Mouse (Mus musculus) forebrain, embryonic 11.5 days (tissue): ENCODE measurements at regions not wholly inside any gene's neighbourhood (a gene's known extent, or its start where the extent isn't known, plus 50 kb on each side); places are given as distances from the start of the nearest gene placed in this dataset.

Experiments used
- ATAC-seq: fragments of 200-750 bp; cut with Nextera tagmentation; replicated peaks from 2 replicates; pipeline ENCODE4 v1.8.0; 2017; ENCODE audit warnings: moderate TSS enrichment; ENCODE audit not compliant: low FRiP score
- DNase-seq: peaks from one replicate; pipeline ENCODE4 v3.0.0-alpha.2; 2017; ENCODE audit warnings: low spot score
- H3K27ac ChIP-seq: fragments of 300-500 bp; sonication (generic); 2 replicates; pipeline ENCODE4 v1.5.1; 2014; ENCODE audit warnings: low read depth, low read length
- H3K27me3 ChIP-seq: fragments of 300-500 bp; sonication (generic); 2 replicates; pipeline ENCODE4 v1.6.1; 2014; ENCODE audit warnings: mild to moderate bottlenecking, low read length, mixed read lengths; ENCODE audit not compliant: control insufficient read depth, insufficient read depth
- H3K36me3 ChIP-seq: fragments of 300-500 bp; sonication (generic); 2 replicates; pipeline ENCODE4 v1.6.1; 2014; ENCODE audit warnings: mild to moderate bottlenecking, low read length, moderate library complexity, mixed read lengths; ENCODE audit not compliant: control insufficient read depth, insufficient read depth
- H3K4me1 ChIP-seq: fragments of 300-500 bp; sonication (generic); replicated peaks from 2 replicates; pipeline ENCODE4 v1.6.1; 2014; ENCODE audit warnings: low read length, mixed read lengths; ENCODE audit not compliant: control insufficient read depth, insufficient read depth
- H3K4me2 ChIP-seq: fragments of 300-500 bp; sonication (generic); 2 replicates; pipeline ENCODE4 v1.6.1; 2014; ENCODE audit warnings: low read depth, mild to moderate bottlenecking, low read length, moderate library complexity, mixed read lengths; ENCODE audit not compliant: severe bottlenecking
- H3K4me3 ChIP-seq: fragments of 300-500 bp; sonication (generic); 2 replicates; pipeline ENCODE4 v1.5.1; 2014; ENCODE audit warnings: low read depth, low read length
- H3K9ac ChIP-seq: fragments of 300-500 bp; sonication (generic); 2 replicates; pipeline ENCODE4 v1.6.1; 2014; ENCODE audit warnings: low read length
- H3K9me3 ChIP-seq: fragments of 300-500 bp; sonication (generic); 2 replicates; pipeline ENCODE4 v1.6.1; 2016; ENCODE audit warnings: low read length, mixed read lengths; ENCODE audit not compliant: control insufficient read depth
- WGBS: fragments of 180-500 bp; shearing (Covaris S2); extraction: QIAGEN DNeasy Blood & Tissue Kit; methylation state at CpG from one replicate; pipeline ENCODE4 v1.1.7; 2014; 5-methylcytosine and 5-hydroxymethylcytosine counted together

DNA sequence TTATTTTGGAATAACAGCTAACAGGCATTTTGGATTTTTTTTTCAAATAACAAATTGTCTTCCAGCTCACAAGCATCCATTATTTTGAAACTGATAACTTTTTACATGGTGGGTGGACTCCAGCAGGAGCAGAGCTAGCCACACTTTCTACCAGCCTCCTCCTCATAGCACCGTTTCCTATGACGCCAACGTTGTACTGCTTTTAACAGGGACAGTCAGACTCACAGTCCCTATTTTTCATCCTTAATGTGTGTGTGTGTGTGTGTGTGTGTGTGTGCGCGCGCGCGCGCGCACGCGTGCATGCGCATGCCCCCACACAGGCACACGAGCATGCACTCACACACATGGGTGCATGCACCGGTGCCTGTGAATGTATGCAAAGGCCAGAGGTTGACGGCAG, 70.5 kb upstream of the S1pr3 start:
- H3K9ac ChIP-seq, result no peak overlapping the region
- no peaks in the 10 kb centered on the region for H3K9me3 ChIP-seq
- 98% methylated on average over 16 of the region's 16 CpGs for WGBS
- no peak for DNase-seq
- H3K36me3 ChIP-seq, result no peaks in the 10 kb centered on the region
- no peak overlapping the region for H3K27ac ChIP-seq
- no peaks in the 10 kb centered on the region for H3K4me1 ChIP-seq
- ATAC-seq, result no peak
- H3K4me3 ChIP-seq, result no peak overlapping the region
- no peaks in the 10 kb centered on the region for H3K27me3 ChIP-seq
- H3K4me2 ChIP-seq, result no peak overlapping the region

DNA sequence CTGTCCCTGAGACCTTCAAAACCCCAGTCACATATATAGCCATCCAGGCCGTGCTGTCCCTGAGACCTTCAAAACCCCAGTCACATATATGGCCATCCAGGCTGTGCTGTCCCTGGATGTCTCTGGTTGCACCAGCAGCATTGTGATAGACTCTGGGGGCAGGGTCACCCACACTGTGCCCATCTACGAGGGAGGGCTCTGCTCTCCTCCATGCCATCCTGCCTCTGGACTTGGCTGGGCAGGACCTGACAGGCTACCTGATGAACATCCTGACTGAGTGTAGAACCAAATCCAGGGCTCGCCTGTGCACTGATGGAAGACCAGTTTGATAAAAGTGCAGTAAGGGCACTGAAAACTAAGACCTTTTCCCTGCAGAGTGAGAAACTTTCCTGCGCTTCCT, 63.1 kb upstream of the S1pr3 start:
- DNase-seq (no peak), ATAC-seq (0 out of 2 replicates have a peak, but pooled peaks have one; percentile 36)
- Histone ChIP-seq H3K27ac (peak overlapping the region; percentile 73), H3K27me3 (no peaks in the 10 kb centered on the region), H3K36me3 (no peaks in the 10 kb centered on the region), H3K9me3 (no peaks in the 10 kb centered on the region), H3K4me1 (peaks cover 11% of the 10 kb centered on the region), H3K4me3 (no peak overlapping the region), H3K9ac (no peak overlapping the region), H3K4me2 (no peak overlapping the region; the same call in 1 of the 2 replicates)
- 71% methylated on average over 4 of the region's 4 CpGs for WGBS

DNA sequence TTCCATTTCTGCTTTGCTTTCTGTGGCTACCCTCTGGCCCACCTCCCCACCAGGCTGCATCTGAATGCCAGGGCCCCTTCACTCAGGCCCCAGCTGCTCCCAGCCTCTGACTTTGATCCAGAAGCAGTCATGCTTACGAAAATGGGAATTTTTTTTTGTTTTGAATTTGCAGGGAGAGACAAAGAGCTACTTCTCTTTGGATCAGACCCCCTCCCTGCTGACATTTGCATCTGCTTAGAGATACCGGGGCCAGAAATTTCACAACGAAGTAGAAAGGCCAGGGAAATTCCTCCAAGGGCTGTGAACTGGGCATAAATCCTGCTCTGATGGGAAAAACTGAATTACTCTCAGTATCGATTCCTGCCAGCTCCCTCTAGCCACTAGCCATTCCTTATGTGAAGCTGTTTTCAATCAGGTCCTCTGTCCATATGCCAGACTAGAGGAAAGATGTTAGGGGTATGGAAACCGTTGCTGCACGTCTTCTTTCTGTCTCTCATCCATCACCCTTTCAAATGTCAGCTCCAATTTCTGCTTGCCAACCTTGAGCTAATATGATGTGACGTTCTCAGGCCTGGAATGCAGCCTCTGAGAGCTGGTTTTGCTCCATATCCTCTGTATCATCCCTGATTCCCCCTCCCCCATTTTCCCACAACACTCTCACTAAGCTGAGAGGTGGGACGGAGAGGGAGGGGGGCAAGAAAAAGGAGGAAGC, 62.4 kb upstream of the S1pr3 start:
- Histone ChIP-seq H3K9ac (peak overlapping the region; percentile 16; the same call in 1 of the 2 replicates), H3K4me2 (peak overlapping the region; percentile 9; the same call in 1 of the 2 replicates), H3K27ac (peak overlapping the region; percentile 73), H3K9me3 (no peaks in the 10 kb centered on the region), H3K4me3 (no peak overlapping the region), H3K36me3 (no peaks in the 10 kb centered on the region), H3K4me1 (peaks cover 11% of the 10 kb centered on the region), H3K27me3 (no peaks in the 10 kb centered on the region)
- DNase-seq (peak; percentile 63), ATAC-seq (peak; percentile 83; the same call in 1 of the 2 replicates)
- 20% methylated on average over 8 of the region's 8 CpGs for WGBS

GRCm38 (mm10) chr13:51348707-51349106, 59.7 kb upstream of the S1pr3 start:
- Histone ChIP-seq H3K27ac (no peak overlapping the region), H3K4me1 (peaks cover 11% of the 10 kb centered on the region), H3K9ac (no peak overlapping the region), H3K9me3 (no peaks in the 10 kb centered on the region), H3K4me2 (no peak overlapping the region), H3K27me3 (no peaks in the 10 kb centered on the region), H3K4me3 (no peak overlapping the region), H3K36me3 (no peaks in the 10 kb centered on the region)
- ATAC-seq, result no peak
- WGBS, result 65% methylated on average over 4 of the region's 4 CpGs
- DNase-seq, result no peak

DNA sequence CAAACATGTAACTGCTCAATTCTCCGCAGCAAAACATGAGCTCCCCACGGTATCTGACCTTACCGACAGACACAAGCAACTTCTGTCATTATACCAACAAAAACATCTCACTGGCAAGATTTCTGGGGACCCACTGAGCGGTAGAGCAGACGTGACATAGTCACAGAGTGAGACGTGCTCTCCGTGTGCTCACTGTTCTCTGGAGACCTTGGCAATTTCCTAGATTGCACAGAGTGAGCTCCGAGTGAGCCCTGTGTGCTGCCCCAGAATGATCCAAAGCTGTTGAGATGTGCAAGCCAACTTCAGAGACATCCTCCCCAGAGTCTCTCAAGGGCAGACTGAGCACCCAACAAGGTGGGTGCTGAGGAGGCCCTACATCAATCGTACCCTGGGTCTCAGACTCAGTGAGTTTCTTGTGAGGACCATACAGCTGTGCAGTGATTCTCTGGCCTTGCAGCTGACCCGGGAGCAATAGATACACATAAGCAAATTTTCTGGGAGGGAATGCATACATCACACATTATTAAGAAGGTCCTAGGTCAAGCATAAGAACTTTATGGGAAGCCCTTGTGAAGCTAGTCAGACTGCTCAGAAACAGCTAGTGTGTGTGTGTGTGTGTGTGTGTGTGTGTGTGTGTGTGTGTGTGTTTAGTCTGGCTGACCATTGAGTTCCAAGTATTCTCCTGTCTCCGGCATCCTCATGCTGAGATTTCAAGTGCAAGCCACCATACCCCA, 58.5 kb upstream of the S1pr3 start:
- no peak overlapping the region for H3K9ac ChIP-seq
- 92% methylated on average over 11 of the region's 11 CpGs for WGBS
- H3K4me2 ChIP-seq, result no peak overlapping the region
- H3K9me3 ChIP-seq, result no peaks in the 10 kb centered on the region
- DNase-seq, result no peak
- H3K27ac ChIP-seq, result no peak overlapping the region
- no peak overlapping the region for H3K4me3 ChIP-seq
- H3K4me1 ChIP-seq, result peaks cover 11% of the 10 kb centered on the region
- H3K27me3 ChIP-seq, result no peaks in the 10 kb centered on the region
- no peak for ATAC-seq
- H3K36me3 ChIP-seq, result no peaks in the 10 kb centered on the region

GRCm38 (mm10) chr13:51352874-51353273, 55.6 kb upstream of the S1pr3 start:
- Histone ChIP-seq H3K27ac (no peak overlapping the region), H3K9ac (no peak overlapping the region), H3K4me3 (no peak overlapping the region), H3K36me3 (no peaks in the 10 kb centered on the region), H3K27me3 (no peaks in the 10 kb centered on the region), H3K4me2 (no peak overlapping the region), H3K9me3 (no peaks in the 10 kb centered on the region), H3K4me1 (no peaks in the 10 kb centered on the region)
- DNase-seq (no peak), ATAC-seq (no peak)
- WGBS, result 83% methylated on average over 4 of the region's 4 CpGs

DNA sequence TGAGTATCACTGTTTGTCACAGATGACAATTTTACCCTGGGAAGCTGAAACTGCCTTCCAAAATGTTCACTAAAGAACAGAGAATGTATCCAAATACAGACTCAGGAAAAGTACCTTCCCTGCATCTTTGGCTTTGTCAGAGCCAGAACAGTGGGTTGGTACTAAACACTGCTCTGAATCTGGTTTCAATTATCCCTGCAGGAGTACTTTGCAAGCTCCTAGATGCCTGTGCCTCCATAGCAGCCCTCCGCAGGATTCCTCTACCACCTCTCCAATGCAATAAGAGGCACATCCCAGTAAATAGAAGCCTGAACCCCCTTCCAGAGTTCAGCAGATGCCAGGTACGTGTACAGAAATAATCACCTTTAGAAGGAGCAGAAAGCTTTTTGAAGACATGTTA, 52.9 kb upstream of the S1pr3 start:
- H3K4me2 ChIP-seq, result no peak overlapping the region
- no peak overlapping the region for H3K27ac ChIP-seq
- H3K27me3 ChIP-seq, result no peaks in the 10 kb centered on the region
- H3K4me1 ChIP-seq, result no peaks in the 10 kb centered on the region
- 77% methylated on average over 2 of the region's 2 CpGs for WGBS
- H3K9me3 ChIP-seq, result no peaks in the 10 kb centered on the region
- no peaks in the 10 kb centered on the region for H3K36me3 ChIP-seq
- no peak for ATAC-seq
- H3K9ac ChIP-seq, result no peak overlapping the region
- DNase-seq, result no peak
- H3K4me3 ChIP-seq, result no peak overlapping the region
